Mouse (Mus musculus): ENCODE results near the gene Ctnna3.
A peak's percentile ranks its signal among the peaks of the same experiment; 100 is the strongest.

The Ctnna3 gene

GRCm38 (mm10) chr10:63954308-63954930, 524.5 kb downstream of the Ctnna3 start:
- peak; percentile 25 for DNase-seq

- DNase-seq = no peak
Measured at GRCm38 (mm10) chr10:63972300-63972699, 542.4 kb downstream of the Ctnna3 start.

- DNase-seq = peak; percentile 11
Measured at GRCm38 (mm10) chr10:63978101-63978500, 548.2 kb downstream of the Ctnna3 start.

GRCm38 (mm10) chr10:63978535-63978934, 548.6 kb downstream of the Ctnna3 start:
- peak; percentile 11 for DNase-seq

- DNase-seq = no peak
Measured at GRCm38 (mm10) chr10:63978969-63979368, 549.1 kb downstream of the Ctnna3 start.

GRCm38 (mm10) chr10:63979410-63979809, 549.5 kb downstream of the Ctnna3 start:
- DNase-seq = no peak

GRCm38 (mm10) chr10:63985576-63985975, 555.7 kb downstream of the Ctnna3 start:
- DNase-seq = no peak

GRCm38 (mm10) chr10:63994251-63994650, 564.4 kb downstream of the Ctnna3 start:
- DNase-seq = no peak

- DNase-seq = no peak
Measured at GRCm38 (mm10) chr10:64001531-64001930, 571.6 kb downstream of the Ctnna3 start.

GRCm38 (mm10) chr10:64001996-64002395, 572.1 kb downstream of the Ctnna3 start:
- no peak for DNase-seq

GRCm38 (mm10) chr10:64020347-64020746, 590.4 kb downstream of the Ctnna3 start:
- DNase-seq = no peak

GRCm38 (mm10) chr10:64023340-64023739, 593.4 kb downstream of the Ctnna3 start:
- DNase-seq = no peak

- no peak for DNase-seq
Measured at GRCm38 (mm10) chr10:64030901-64031300, 601.0 kb downstream of the Ctnna3 start.

GRCm38 (mm10) chr10:64039760-64040535, 610.0 kb downstream of the Ctnna3 start:
- DNase-seq = peak; percentile 43

- no peak for DNase-seq
Measured at GRCm38 (mm10) chr10:64041218-64041617, 611.3 kb downstream of the Ctnna3 start.

- no peak for DNase-seq
Measured at GRCm38 (mm10) chr10:64041892-64042291, 612.0 kb downstream of the Ctnna3 start.

- no peak for DNase-seq
Measured at GRCm38 (mm10) chr10:64049151-64049550, 619.3 kb downstream of the Ctnna3 start.

GRCm38 (mm10) chr10:64049946-64050345, 620.0 kb downstream of the Ctnna3 start:
- no peak for DNase-seq

GRCm38 (mm10) chr10:64063704-64064103, 633.8 kb downstream of the Ctnna3 start:
- no peak for DNase-seq

GRCm38 (mm10) chr10:64075944-64076343, 646.0 kb downstream of the Ctnna3 start:
- no peak for DNase-seq

- no peak for DNase-seq
Measured at GRCm38 (mm10) chr10:64076410-64077052, 646.6 kb downstream of the Ctnna3 start.

- no peak for DNase-seq
Measured at GRCm38 (mm10) chr10:64082345-64082744, 652.4 kb downstream of the Ctnna3 start.

- DNase-seq = peak; percentile 70
Measured at GRCm38 (mm10) chr10:64083813-64084212, 653.9 kb downstream of the Ctnna3 start.

- peak; percentile 63 for DNase-seq
Measured at GRCm38 (mm10) chr10:64084465-64084864, 654.6 kb downstream of the Ctnna3 start.

Data from retina, postnatal 1 day (tissue).